In genomic region chr11:98455484-98455883, GRCm38 (mm10) we compare ENCODE assay signal across 12 mouse cellular contexts. TPM values are rescaled to one million over a fixed set of nuclear protein-coding genes. Genes with fewer than 3 reads are reported as not detected.
A peak's percentile ranks its signal among the peaks of the same experiment; 100 is the strongest.
DNase-seq lines count a peak whose midpoint lies in the region; TF ChIP-seq lines count a peak whose summit lies in the region.
"Had no signal": no experiment of that assay in that cellular context is flagged by ENCODE, and none has a peak within 500 bp of the region (broad histone marks: within the 10 kb centered on the region; RNA-seq: fewer than 3 reads in every experiment).

No protein-coding gene starts in this region.

- no peaks in the 10 kb centered on the region for H3K27me3 ChIP-seq in kidney, adult 2 months (replicated peaks; ENCODE audit: control insufficient read depth, insufficient read depth, low read length)

- DNase-seq in kidney, adult 2 months = peak; percentile 30
- no peak for DNase-seq in kidney, adult 8-10 months
- DNase-seq in thymus, postnatal 14 days = peak; percentile 59
- DNase-seq in thymus, adult 18-20 months = no peak
- peak; percentile 87 for DNase-seq in R1 (ENCODE audit: low read depth, low spot score)
- DNase-seq in urinary bladder, adult 18-20 months (ENCODE audit: low spot score in 2 of 2) = no peak
- no peak for DNase-seq in right cerebral cortex, postnatal 36 days (ENCODE audit: low spot score in 2 of 2)
- DNase-seq: heart, postnatal 36 days; layer of hippocampus, postnatal 36 days had no signal

- TF ChIP-seq POLR2A in kidney, adult 2 months (IDR thresholded peaks at IDR 0.05; ENCODE audit: low read depth, low read length) = no peak

- no peak overlapping the region for H3K27ac ChIP-seq in kidney, adult 2 months (ENCODE audit: insufficient read depth, low read depth, low read length)
- H3K27ac ChIP-seq: embryonic facial prominence, embryonic 12.5 days; kidney, embryonic 15.5 days; liver, embryonic 15.5 days had no signal

- TF ChIP-seq CTCF in kidney, adult 2 months (conservative IDR thresholded peaks at IDR 0.05; ENCODE audit: insufficient read depth, insufficient read length, low read depth, low read length) = peak; percentile 46

- peaks cover 12% of the 10 kb centered on the region; the same call in 1 of the 2 replicates for H3K4me1 ChIP-seq in kidney, adult 2 months (ENCODE audit: control insufficient read depth, insufficient read depth, low read length)

- no peak overlapping the region for H3K4me3 ChIP-seq in kidney, adult 2 months (ENCODE audit: insufficient read depth, low read depth, low read length)
- H3K4me3 ChIP-seq: embryonic facial prominence, embryonic 12.5 days; kidney, embryonic 15.5 days; liver, embryonic 15.5 days had no signal

- WGBS in kidney, adult 2 months = 82% methylated on average over 4 of the region's 4 CpGs

- H3K36me3 ChIP-seq in kidney, adult 2 months (ENCODE audit: control insufficient read depth, insufficient read depth, low read length) = peaks cover 22% of the 10 kb centered on the region
- H3K36me3 ChIP-seq: embryonic facial prominence, embryonic 12.5 days had no signal

RNA-seq across cellular contexts. Expression of gene Grb7, which starts 9.3 kb away (rescaled TPM):
- polyA plus RNA-seq in kidney, adult 2 months (2012; rRNA removed) = 143 and 160 TPM in 2 replicates

RNA-seq across cellular contexts. Expression of gene Mien1, which starts 16.7 kb away (rescaled TPM):
- 126 and 179 TPM in 2 replicates for polyA plus RNA-seq in kidney, adult 2 months (2012; rRNA removed)

RNA-seq across cellular contexts. Expression of gene Erbb2, which starts 43.2 kb away (rescaled TPM):
- 44.8 and 55.9 TPM in 2 replicates for polyA plus RNA-seq in kidney, adult 2 months (2012; rRNA removed)

RNA-seq across cellular contexts. Expression of gene Pgap3, which starts 55.2 kb away (rescaled TPM):
- 32.2 and 35.4 TPM in 2 replicates for polyA plus RNA-seq in kidney, adult 2 months (2012; rRNA removed)

Comparison
In these comparisons a context has a peak if more than half of its experiments do, and no peak if none do; other contexts are left out.
1. DNase-seq: peak in kidney, adult 2 months (single experiment), thymus, postnatal 14 days (single experiment) and R1 (single experiment); none in kidney, adult 8-10 months (0 of 2), thymus, adult 18-20 months (0 of 2), urinary bladder, adult 18-20 months (0 of 2) and right cerebral cortex, postnatal 36 days (0 of 2).